Mouse (Mus musculus): ENCODE data around the gene Ccdc136. TPM values are rescaled to one million over a fixed set of nuclear protein-coding genes. Genes with fewer than 3 reads are reported as not detected.

The Ccdc136 gene
- total and polyA plus RNA-seq, 3 experiments, result 0.22 TPM; not detected in 2

- Histone ChIP-seq H3K27me3 (ENCODE audit: control insufficient read depth in 1 of 2, insufficient read depth in 2 of 2, low read length in 2 of 2) (no peaks in the 10 kb centered on the region), H3K36me3 (ENCODE audit: control insufficient read depth in 1 of 2, insufficient read depth in 2 of 2, low read length in 2 of 2) (no peaks in the 10 kb centered on the region; a peak in 1 of 4 replicates), H3K9ac (ENCODE audit: control insufficient read depth, low read depth, low read length, poor library complexity, severe bottlenecking) (no peak overlapping the region), H3K79me2 (ENCODE audit: control insufficient read depth, insufficient read depth, low read length, poor library complexity) (no peaks in the 10 kb centered on the region), H3K4me3 (ENCODE audit: control insufficient read depth in 1 of 2, insufficient read depth in 1 of 2, low read depth in 2 of 2, low read length in 2 of 2) (no peak overlapping the region), H3K9me3 (replicated peaks; ENCODE audit: insufficient read depth, low read length) (no peaks in the 10 kb centered on the region), H3K27ac (ENCODE audit: control insufficient read depth, low read depth, low read length) (no peak overlapping the region), H3K4me1 (ENCODE audit: control insufficient read depth in 1 of 2, insufficient read depth in 2 of 2, low read length in 2 of 2) (peaks cover 2 to 4% of the 10 kb centered on the region in 2 experiments; a peak in 2 of 4 replicates)
- DNase-seq (ENCODE audit: low read depth, low spot score), result no peak
- TF ChIP-seq ELF1 (IDR thresholded peaks at IDR 0.05; ENCODE audit: low read depth, low read length) (no peak), CHD1 (IDR thresholded peaks at IDR 0.05; ENCODE audit: low read depth, low read length) (no peak), GABPA (IDR thresholded peaks at IDR 0.05; ENCODE audit: low read depth, low read length) (no peak), MAZ (IDR thresholded peaks at IDR 0.05; ENCODE audit: low read depth, low read length) (no peak), MAFK (IDR thresholded peaks at IDR 0.05; ENCODE audit: borderline replicate concordance, low read depth, low read length) (no peak), HCFC1 (IDR thresholded peaks at IDR 0.05; ENCODE audit: low read depth, low read length) (no peak), MYC (IDR thresholded peaks at IDR 0.05; ENCODE audit: low read depth, low read length) (no peak), CTCF (IDR thresholded peaks at IDR 0.05 in 2 of 3, conservative IDR thresholded peaks at IDR 0.05 in 1 of 3; ENCODE audit: control insufficient read depth in 1 of 3, insufficient read depth in 1 of 3, low read depth in 2 of 3, low read length in 3 of 3, poor library complexity in 1 of 3, severe bottlenecking in 1 of 3) (no peak), UBTF (IDR thresholded peaks at IDR 0.05; ENCODE audit: borderline replicate concordance, insufficient read depth, low read depth, low read length) (no peak), POLR2AphosphoS5 (IDR thresholded peaks at IDR 0.05; ENCODE audit: borderline replicate concordance, low read depth, low read length) (no peak), MXI1 (IDR thresholded peaks at IDR 0.05; ENCODE audit: low read depth, low read length) (no peak), USF2 (IDR thresholded peaks at IDR 0.05; ENCODE audit: borderline replicate concordance in 1 of 2, insufficient read depth in 1 of 2, low read depth in 1 of 2, low read length in 2 of 2) (no peak), MEF2A (IDR thresholded peaks at IDR 0.05; ENCODE audit: extremely low read depth, insufficient replicate concordance, low read depth, low read length, poor library complexity, severe bottlenecking) (no peak), CHD2 (IDR thresholded peaks at IDR 0.05; ENCODE audit: low read length) (no peak), RCOR1 (IDR thresholded peaks at IDR 0.05; ENCODE audit: low read depth, low read length) (no peak), JUND (IDR thresholded peaks at IDR 0.05; ENCODE audit: low read depth, low read length) (no peak)
Measured at GRCm38 (mm10) chr6:29450667-29451066, 54.6 kb downstream of the Ccdc136 start.

GRCm38 (mm10) chr6:29461502-29461901 is 65.4 kb downstream of the Ccdc136 start:
- Histone ChIP-seq H3K4me3 (ENCODE audit: control insufficient read depth in 1 of 2, insufficient read depth in 1 of 2, low read depth in 2 of 2, low read length in 2 of 2) (no peak overlapping the region), H3K9ac (ENCODE audit: control insufficient read depth, low read depth, low read length, poor library complexity, severe bottlenecking) (no peak overlapping the region), H3K27ac (ENCODE audit: control insufficient read depth, low read depth, low read length) (no peak overlapping the region), H3K27me3 (ENCODE audit: control insufficient read depth in 1 of 2, insufficient read depth in 2 of 2, low read length in 2 of 2) (peaks cover 0 to 2% of the 10 kb centered on the region in 2 experiments; a peak in 1 of 4 replicates), H3K9me3 (replicated peaks; ENCODE audit: insufficient read depth, low read length) (no peaks in the 10 kb centered on the region), H3K4me1 (ENCODE audit: control insufficient read depth in 1 of 2, insufficient read depth in 2 of 2, low read length in 2 of 2) (peaks cover 0 to 2% of the 10 kb centered on the region in 2 experiments; a peak in 1 of 4 replicates), H3K79me2 (ENCODE audit: control insufficient read depth, insufficient read depth, low read length, poor library complexity) (no peaks in the 10 kb centered on the region), H3K36me3 (ENCODE audit: control insufficient read depth in 1 of 2, insufficient read depth in 2 of 2, low read length in 2 of 2) (no peaks in the 10 kb centered on the region)
- DNase-seq (ENCODE audit: low read depth, low spot score), result no peak
- TF ChIP-seq E2F4 (IDR thresholded peaks at IDR 0.05; ENCODE audit: borderline replicate concordance, low read depth, low read length) (no peak), GABPA (IDR thresholded peaks at IDR 0.05; ENCODE audit: low read depth, low read length) (no peak), MEF2A (IDR thresholded peaks at IDR 0.05; ENCODE audit: extremely low read depth, insufficient replicate concordance, low read depth, low read length, poor library complexity, severe bottlenecking) (no peak), RAD21 (IDR thresholded peaks at IDR 0.05; ENCODE audit: low read depth, low read length) (no peak), TCF12 (IDR thresholded peaks at IDR 0.05; ENCODE audit: low read depth, low read length) (no peak), USF1 (IDR thresholded peaks at IDR 0.05; ENCODE audit: low read depth, low read length) (no peak), EP300 (IDR thresholded peaks at IDR 0.05; ENCODE audit: low read depth in 1 of 2, low read length in 2 of 2) (no peak), SMC3 (IDR thresholded peaks at IDR 0.05; ENCODE audit: low read depth, low read length) (no peak), CTCF (IDR thresholded peaks at IDR 0.05 in 2 of 3, conservative IDR thresholded peaks at IDR 0.05 in 1 of 3; ENCODE audit: control insufficient read depth in 1 of 3, insufficient read depth in 1 of 3, low read depth in 2 of 3, low read length in 3 of 3, poor library complexity in 1 of 3, severe bottlenecking in 1 of 3) (no peak), MAX (IDR thresholded peaks at IDR 0.05; ENCODE audit: low read length) (no peak), ZKSCAN1 (IDR thresholded peaks at IDR 0.05; ENCODE audit: low read depth, low read length) (no peak)
